Mouse (Mus musculus) hindbrain, postnatal 0 days (tissue): ENCODE results near the gene Anapc10. TPM values are rescaled to one million over a fixed set of nuclear protein-coding genes. Genes with fewer than 3 reads are reported as not detected.

Experiments used
- ATAC-seq: fragments of 200-750 bp; cut with Nextera tagmentation; 2 replicates; pipeline ENCODE4 v1.8.0; 2017; ENCODE audit warnings: mild to moderate bottlenecking, moderate TSS enrichment, moderate library complexity
- DNase-seq: peaks from one replicate; pipeline ENCODE4 v3.0.0-alpha.2; 2015; ENCODE audit warnings: low spot score
- H3K27ac ChIP-seq: fragments of 300-500 bp; sonication (generic); 2 replicates; pipeline ENCODE4 v1.5.1; 2014; ENCODE audit warnings: mild to moderate bottlenecking
- H3K27me3 ChIP-seq: fragments of 300-500 bp; sonication (generic); 2 replicates; pipeline ENCODE4 v1.6.1; 2014; ENCODE audit warnings: low read length, mixed read lengths; ENCODE audit not compliant: insufficient read depth
- H3K36me3 ChIP-seq: fragments of 300-500 bp; sonication (generic); 2 replicates; pipeline ENCODE4 v1.6.1; 2014; ENCODE audit warnings: low read length, mixed read lengths; ENCODE audit not compliant: insufficient read depth
- H3K4me1 ChIP-seq: fragments of 300-500 bp; sonication (generic); 2 replicates; pipeline ENCODE4 v1.6.1; 2014; ENCODE audit warnings: antibody characterized with exemption, low read length, mixed read lengths; ENCODE audit not compliant: insufficient read depth
- H3K4me2 ChIP-seq: fragments of 300-500 bp; sonication (generic); 2 replicates; pipeline ENCODE4 v1.6.1; 2014; ENCODE audit warnings: low read depth, mild to moderate bottlenecking, low read length, moderate library complexity, mixed read lengths
- H3K4me3 ChIP-seq: fragments of 300-500 bp; sonication (generic); 2 replicates; pipeline ENCODE4 v1.5.1; 2014; ENCODE audit warnings: low read length
- H3K9ac ChIP-seq: fragments of 300-500 bp; sonication (generic); replicated peaks from 2 replicates; pipeline ENCODE4 v1.6.1; 2014; ENCODE audit warnings: mild to moderate bottlenecking, low read length, moderate library complexity, mixed read lengths
- H3K9me3 ChIP-seq: fragments of 300-500 bp; sonication (generic); 2 replicates; pipeline ENCODE4 v1.6.1; 2016; ENCODE audit warnings: low read length, mixed read lengths
- CTCF ChIP-seq: IDR thresholded peaks from 2 replicates; pipeline ENCODE4 v1.5.1; 2016; ENCODE audit warnings: antibody characterized with exemption, control low read depth, low read depth
- WGBS: fragments of 180-500 bp; shearing (Covaris S2); extraction: QIAGEN DNeasy Blood & Tissue Kit; methylation state at CpG from one replicate; pipeline ENCODE4 v1.1.7; 2014; 5-methylcytosine and 5-hydroxymethylcytosine counted together
- polyA plus RNA-seq: library from polyadenylated mRNA; unstranded; fragments of >200 nt; fragmentation: Nextera tagmentation; extraction: Ambion mirVana; gene quantifications from 2 replicates; pipeline ENCODE4 v1.2.1, GENCODE M21; 2015
- total RNA-seq: library from RNA; depleted of rRNA; stranded (reverse); fragments of >200 nt; gene quantifications from 2 replicates; pipeline ENCODE4 v1.2.3, GENCODE M21; 2014

Gene Anapc10
- total and polyA plus RNA-seq, 2 experiments from 2014 or later, result 5.4 to 40.7 TPM

DNA sequence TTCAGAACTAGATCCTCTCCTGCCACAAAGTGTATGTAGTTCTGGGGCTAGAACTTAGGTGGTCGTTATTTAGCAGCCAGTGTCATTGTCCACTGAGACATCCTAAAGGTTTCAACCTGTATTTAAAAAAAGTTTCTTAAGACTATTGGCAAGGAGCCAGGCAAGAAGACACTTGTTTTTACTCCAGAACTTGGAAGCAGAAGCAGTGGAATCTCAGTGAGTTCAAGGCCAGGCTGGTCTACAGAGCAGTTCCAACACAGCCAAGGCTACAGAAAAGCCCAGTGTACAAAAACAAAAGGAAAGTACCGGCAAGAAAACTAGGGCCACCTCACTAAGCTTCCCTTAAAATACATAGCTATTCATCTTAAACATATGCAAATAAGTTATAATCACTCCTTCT is 19.1 kb upstream of the Anapc10 start:
- Histone ChIP-seq H3K9me3 (no peaks in the 10 kb centered on the region), H3K4me2 (no peak overlapping the region), H3K4me3 (no peak overlapping the region), H3K4me1 (no peaks in the 10 kb centered on the region), H3K27ac (no peak overlapping the region), H3K9ac (no peak overlapping the region), H3K36me3 (peaks cover 39% of the 10 kb centered on the region), H3K27me3 (no peaks in the 10 kb centered on the region)
- ATAC-seq (no peak), DNase-seq (no peak)
- no peak for TF ChIP-seq CTCF
- WGBS, result 78% methylated on average over 2 of the region's 2 CpGs

DNA sequence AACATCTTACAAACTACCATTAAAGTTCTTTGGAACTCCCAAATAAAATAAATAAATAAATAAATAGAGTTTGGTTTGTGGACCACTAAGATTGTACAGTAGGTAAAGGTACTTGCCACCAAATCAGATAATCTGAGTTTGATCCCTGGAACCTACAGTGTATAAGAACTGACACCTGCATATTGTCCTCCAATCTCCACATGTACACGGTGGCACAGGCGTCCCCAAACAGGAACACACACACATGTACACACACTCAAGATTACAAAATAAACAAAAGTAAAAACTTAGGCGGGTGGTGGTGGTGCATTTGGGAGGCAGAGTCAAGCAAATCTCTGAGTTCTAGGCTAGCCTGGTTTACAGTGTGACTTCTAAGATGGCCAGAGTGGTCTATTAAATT is 4.9 kb upstream of the Anapc10 start:
- ATAC-seq, result no peak
- peaks cover 25% of the 10 kb centered on the region for H3K36me3 ChIP-seq

DNA sequence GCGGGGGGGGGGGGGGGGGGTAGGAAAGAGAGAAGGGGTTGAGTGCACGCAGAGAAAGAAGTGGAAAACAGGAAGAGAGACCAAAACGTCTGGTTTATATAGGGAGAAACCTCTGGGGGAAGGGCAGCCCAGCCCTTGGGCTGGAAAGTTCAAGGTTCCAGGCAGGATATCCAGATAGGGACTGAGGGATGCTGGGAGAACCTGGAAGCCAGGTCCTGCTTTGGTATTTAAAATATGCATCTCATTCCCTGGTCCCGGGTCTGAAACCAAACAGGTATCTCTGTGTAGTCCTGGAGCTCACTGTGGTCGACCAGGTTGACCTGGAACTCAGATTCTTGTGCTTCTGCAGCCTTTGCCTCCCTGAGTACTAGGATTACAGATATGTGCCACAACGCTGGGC is 1.1 kb downstream of the Anapc10 start:
- TF ChIP-seq CTCF, result no peak
- WGBS, result 56% methylated on average over 6 of the region's 6 CpGs
- Histone ChIP-seq H3K27me3 (no peaks in the 10 kb centered on the region), H3K27ac (no peak overlapping the region), H3K9me3 (no peaks in the 10 kb centered on the region), H3K4me2 (peak overlapping the region; percentile 83), H3K4me1 (peaks cover 4% of the 10 kb centered on the region; the same call in 1 of the 2 replicates), H3K9ac (no peak overlapping the region; the same call in 1 of the 2 replicates), H3K36me3 (peaks cover 2% of the 10 kb centered on the region; the same call in 1 of the 2 replicates), H3K4me3 (no peak overlapping the region)
- no peak for DNase-seq
- no peak for ATAC-seq

More for the DNA sequence above, 4.9 kb upstream of the Anapc10 start:
- WGBS, result 94% methylated on average over 3 of the region's 3 CpGs
- TF ChIP-seq CTCF, result no peak
- Histone ChIP-seq H3K9ac (no peak overlapping the region), H3K4me3 (no peak overlapping the region), H3K9me3 (no peaks in the 10 kb centered on the region), H3K4me2 (no peak overlapping the region), H3K27ac (no peak overlapping the region), H3K27me3 (no peaks in the 10 kb centered on the region), H3K4me1 (peaks cover 4% of the 10 kb centered on the region; the same call in 1 of the 2 replicates)
- DNase-seq, result no peak

DNA sequence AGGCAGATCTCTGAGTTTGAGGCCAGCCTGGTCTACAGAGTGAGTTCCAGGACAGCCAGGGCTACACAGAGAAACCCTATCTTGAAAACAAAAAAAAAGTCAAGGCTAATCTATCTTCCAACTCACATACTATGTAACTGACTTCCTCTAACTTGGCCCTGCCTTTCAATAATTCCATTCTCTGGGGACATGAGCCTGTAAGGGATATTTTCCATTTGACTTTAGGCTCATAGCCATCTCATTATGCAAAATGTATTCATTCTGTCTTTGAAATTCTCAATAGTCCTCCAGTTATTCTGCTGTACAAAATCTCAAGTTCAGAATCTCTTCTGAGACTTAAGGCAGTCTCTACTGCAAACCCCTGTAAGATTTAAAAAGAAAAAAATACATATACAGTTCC is 9.9 kb downstream of the Anapc10 start:
- Histone ChIP-seq H3K27ac (no peak overlapping the region), H3K4me1 (no peaks in the 10 kb centered on the region), H3K27me3 (no peaks in the 10 kb centered on the region), H3K4me3 (no peak overlapping the region), H3K9ac (no peak overlapping the region), H3K36me3 (peaks cover 15% of the 10 kb centered on the region), H3K4me2 (no peak overlapping the region), H3K9me3 (no peaks in the 10 kb centered on the region)
- DNase-seq (no peak), ATAC-seq (no peak)
- no peak for TF ChIP-seq CTCF

DNA sequence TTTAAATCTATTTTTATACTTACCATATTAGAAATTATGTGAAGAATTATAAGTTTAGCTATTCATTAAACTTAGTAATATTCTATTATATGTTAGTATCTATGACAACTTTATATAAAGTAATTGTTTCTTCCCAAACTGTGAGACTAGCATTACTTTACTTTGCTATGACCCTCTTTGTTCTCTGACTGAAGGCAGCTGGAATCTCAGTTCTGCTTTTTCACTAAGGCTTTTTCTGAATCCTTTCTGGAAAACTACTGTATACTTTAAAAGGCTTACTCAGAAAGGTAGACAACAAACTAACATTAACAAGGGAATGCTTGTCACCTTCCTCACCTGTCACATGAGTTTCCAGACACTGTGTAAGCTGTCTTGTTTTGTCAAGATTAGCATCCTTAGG is 11.7 kb downstream of the Anapc10 start:
- Histone ChIP-seq H3K9me3 (no peaks in the 10 kb centered on the region), H3K27me3 (no peaks in the 10 kb centered on the region), H3K4me2 (no peak overlapping the region), H3K9ac (no peak overlapping the region), H3K36me3 (peaks cover 10% of the 10 kb centered on the region), H3K4me3 (no peak overlapping the region), H3K27ac (no peak overlapping the region), H3K4me1 (no peaks in the 10 kb centered on the region)
- ATAC-seq (no peak), DNase-seq (no peak)
- no peak for TF ChIP-seq CTCF

DNA sequence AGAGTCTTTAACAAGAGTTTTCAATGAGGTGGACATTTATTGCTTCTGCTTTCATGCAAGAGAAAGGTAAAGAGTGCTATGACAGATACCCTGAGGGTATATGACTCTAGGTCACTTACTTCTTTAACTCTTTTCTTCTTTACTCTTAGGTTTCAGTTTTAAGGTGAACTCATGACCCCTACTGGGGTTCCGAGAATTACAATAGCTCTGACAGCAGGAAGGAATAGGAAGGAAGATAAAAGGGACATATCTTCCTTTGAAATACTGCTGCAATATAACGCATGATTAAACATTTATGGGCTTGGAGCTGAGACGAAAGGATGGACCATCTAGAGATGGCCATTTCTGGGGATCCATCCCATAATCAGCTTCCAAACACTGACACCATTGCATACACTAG is 13.0 kb downstream of the Anapc10 start:
- H3K36me3 ChIP-seq, result peaks cover 10% of the 10 kb centered on the region
- no peak overlapping the region for H3K4me2 ChIP-seq
- WGBS, result 42% methylated on average over 3 of the region's 3 CpGs
- no peaks in the 10 kb centered on the region for H3K4me1 ChIP-seq
- TF ChIP-seq CTCF, result no peak
- H3K9me3 ChIP-seq, result no peaks in the 10 kb centered on the region
- no peak overlapping the region for H3K4me3 ChIP-seq
- H3K27me3 ChIP-seq, result no peaks in the 10 kb centered on the region
- H3K9ac ChIP-seq, result no peak overlapping the region
- DNase-seq, result no peak
- no peak overlapping the region for H3K27ac ChIP-seq
- ATAC-seq, result no peak

DNA sequence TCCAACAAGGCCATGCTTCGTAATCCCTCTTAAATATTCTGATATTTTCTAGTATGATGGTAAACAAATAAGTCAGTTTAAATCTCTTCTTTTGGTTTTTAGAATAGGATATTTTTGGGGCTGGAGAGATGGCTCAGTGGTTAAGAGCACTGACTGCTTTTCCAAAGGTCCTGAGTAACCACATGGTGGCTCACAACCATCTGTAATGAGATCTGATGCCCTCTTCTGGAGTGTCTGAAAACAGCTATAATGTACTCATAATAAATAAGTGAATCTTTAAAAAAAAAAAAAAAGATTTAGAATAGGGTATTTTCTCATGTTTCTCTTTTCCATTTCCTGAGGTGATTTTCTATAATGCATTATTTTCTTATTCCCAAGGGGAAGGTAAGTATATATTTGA is 16.3 kb downstream of the Anapc10 start:
- peak; percentile 40 for TF ChIP-seq CTCF
- DNase-seq, result no peak
- no peaks in the 10 kb centered on the region for H3K27me3 ChIP-seq
- H3K9ac ChIP-seq, result no peak overlapping the region
- H3K9me3 ChIP-seq, result no peaks in the 10 kb centered on the region
- H3K36me3 ChIP-seq, result peaks cover under 1% of the 10 kb centered on the region; the same call in 1 of the 2 replicates
- no peak for ATAC-seq
- no peak overlapping the region for H3K27ac ChIP-seq
- 98% methylated on average over 1 of the region's 1 CpGs for whole genome bisulfite sequencing
- H3K4me1 ChIP-seq, result no peaks in the 10 kb centered on the region
- no peak overlapping the region for H3K4me3 ChIP-seq
- H3K4me2 ChIP-seq, result no peak overlapping the region
